Mouse (Mus musculus) adrenal gland, postnatal 4 days (tissue): ENCODE results near the gene Galns. TPM values are rescaled to one million over a fixed set of nuclear protein-coding genes. Genes with fewer than 3 reads are reported as not detected.

Experiments
- DNase-seq, 2 experiments: peaks; one replicate each; pipeline ENCODE4 v3.0.0; 2021 to 2022; ENCODE audit warnings: low spot score in 2 of 2, mixed read lengths in 2 of 2
- total RNA-seq, 2 experiments: library from RNA; stranded (reverse); gene quantifications; 2 replicates each; pipeline ENCODE4 v1.2.3; 2021

Galns gene
- total RNA-seq, 2 experiments from 2014 or later = 11.9 to 13.9 TPM

- DNase-seq = no peak
These were observed 41.9 kb downstream of the Galns start for GRCm38 (mm10) chr8:122569329-122569728.

- DNase-seq = no peak
These were observed 42.4 kb downstream of the Galns start for GRCm38 (mm10) chr8:122568881-122569309.

GRCm38 (mm10) chr8:122568109-122568504 lies 43.2 kb downstream of the Galns start:
- DNase-seq = no peak

- DNase-seq = peak; percentile 92 to 96
These were observed 43.7 kb downstream of the Galns start, which contains the start of gene Cdt1 for GRCm38 (mm10) chr8:122567361-122568108. Gene Cdt1 (plus strand): TSS chr8:122568015.

- DNase-seq = no peak
These were observed 44.5 kb downstream of the Galns start for GRCm38 (mm10) chr8:122566766-122567165.

- DNase-seq = no peak
These were observed 46.6 kb downstream of the Galns start for GRCm38 (mm10) chr8:122564363-122565352.

- DNase-seq = no peak
These were observed 50.1 kb downstream of the Galns start for GRCm38 (mm10) chr8:122561199-122561598.

GRCm38 (mm10) chr8:122558671-122559349 lies 52.5 kb downstream of the Galns start:
- DNase-seq = no peak

GRCm38 (mm10) chr8:122557248-122558038 lies 53.8 kb downstream of the Galns start:
- DNase-seq = no peak

GRCm38 (mm10) chr8:122556030-122557009 lies 54.9 kb downstream of the Galns start:
- no peak for DNase-seq

- DNase-seq = no peak
These were observed 56.5 kb downstream of the Galns start for GRCm38 (mm10) chr8:122554786-122555185.

- DNase-seq = peak; percentile 85 to 91
These were observed 59.8 kb downstream of the Galns start, which contains the start of gene Piezo1 for GRCm38 (mm10) chr8:122551265-122552051. Gene Piezo1 (minus strand): TSS chr8:122551329.

GRCm38 (mm10) chr8:122550995-122551264 lies 60.3 kb downstream of the Galns start:
- no peak for DNase-seq

GRCm38 (mm10) chr8:122550234-122550994 lies 60.8 kb downstream of the Galns start:
- peak; percentile 27 to 35 for DNase-seq

- DNase-seq = no peak
These were observed 62.3 kb downstream of the Galns start for GRCm38 (mm10) chr8:122548891-122549439.

- no peak for DNase-seq
These were observed 62.9 kb downstream of the Galns start for GRCm38 (mm10) chr8:122548331-122548730.

- no peak for DNase-seq
These were observed 63.4 kb downstream of the Galns start for GRCm38 (mm10) chr8:122547815-122548214.
